Mouse (Mus musculus) midbrain, embryonic 14.5 days (tissue): ENCODE results near the gene Col6a1. TPM values are rescaled to one million over a fixed set of nuclear protein-coding genes. Genes with fewer than 3 reads are reported as not detected.

Experiments
- ATAC-seq: fragments of 200-750 bp; cut with Nextera tagmentation; 2 replicates; pipeline ENCODE4 v1.8.0; 2017; ENCODE audit warnings: moderate number of reproducible peaks, moderate library complexity; ENCODE audit not compliant: low FRiP score, low TSS enrichment
- DNase-seq: peaks from one replicate; pipeline ENCODE4 v3.0.0-alpha.2; 2015
- H3K27ac ChIP-seq: fragments of 300-500 bp; sonication (generic); replicated peaks from 2 replicates; pipeline ENCODE4 v1.5.1; 2014; ENCODE audit warnings: mild to moderate bottlenecking, low read depth, low read length, moderate library complexity
- H3K27me3 ChIP-seq: fragments of 300-500 bp; sonication (generic); 2 replicates; pipeline ENCODE4 v1.6.1; 2014; ENCODE audit warnings: low read length, control low read depth, mixed read lengths; ENCODE audit not compliant: control insufficient read depth, insufficient read depth
- H3K36me3 ChIP-seq: fragments of 300-500 bp; sonication (generic); 2 replicates; pipeline ENCODE4 v1.6.1; 2014; ENCODE audit warnings: low read length, control low read depth; ENCODE audit not compliant: control insufficient read depth, insufficient read depth
- H3K4me1 ChIP-seq: fragments of 300-500 bp; sonication (generic); 2 replicates; pipeline ENCODE4 v1.6.1; 2014; ENCODE audit warnings: mild to moderate bottlenecking, antibody characterized with exemption, low read length, control low read depth; ENCODE audit not compliant: control insufficient read depth, insufficient read depth
- H3K4me2 ChIP-seq: fragments of 300-500 bp; sonication (generic); 2 replicates; pipeline ENCODE4 v1.6.1; 2014; ENCODE audit warnings: mild to moderate bottlenecking, low read length, moderate library complexity
- H3K4me3 ChIP-seq: fragments of 300-500 bp; sonication (generic); replicated peaks from 2 replicates; pipeline ENCODE4 v1.5.1; 2014; ENCODE audit warnings: low read depth, low read length
- H3K9ac ChIP-seq: fragments of 300-500 bp; sonication (generic); replicated peaks from 2 replicates; pipeline ENCODE4 v1.6.1; 2014; ENCODE audit warnings: mild to moderate bottlenecking, low read length, moderate library complexity
- H3K9me3 ChIP-seq: fragments of 300-500 bp; sonication (generic); 2 replicates; pipeline ENCODE4 v1.6.1; 2016; ENCODE audit warnings: low read length, control low read depth, mixed read lengths; ENCODE audit not compliant: control insufficient read depth
- WGBS: fragments of 180-500 bp; shearing (Covaris S2); extraction: QIAGEN DNeasy Blood & Tissue Kit; methylation state at CpG from one replicate; pipeline ENCODE4 v1.1.7; 2014; 5-methylcytosine and 5-hydroxymethylcytosine counted together
- polyA plus RNA-seq: library from polyadenylated mRNA; unstranded; fragments of >200 nt; fragmentation: Nextera tagmentation; extraction: Ambion mirVana; gene quantifications from 2 replicates; pipeline ENCODE4 v1.2.1, GENCODE M21; 2014

Gene Col6a1
- polyA plus RNA-seq: 0.54 and 15.7 TPM in 2 replicates

- ATAC-seq (no peak), DNase-seq (peak; percentile 19)
- no peaks in the 10 kb centered on the region for H3K27me3 ChIP-seq
- H3K4me1 ChIP-seq: no peaks in the 10 kb centered on the region
- H3K9ac ChIP-seq: no peak within 1 kb of the TSS
- no peak within 1 kb of the TSS for H3K4me3 ChIP-seq
- 28% methylated on average over 9 of the region's 9 CpGs for WGBS
- no peaks in the 10 kb centered on the region for H3K36me3 ChIP-seq
- H3K27ac ChIP-seq: no peak within 1 kb of the TSS
- H3K4me2 ChIP-seq: no peak within 1 kb of the TSS
- H3K9me3 ChIP-seq: no peaks in the 10 kb centered on the region
These were observed at the start of gene Col6a1 for GRCm38 (mm10) chr10:76725682-76726285. Gene Col6a1, minus strand, starts transcription at chr10:76726168.

GRCm38 (mm10) chr10:76771624-76772023 is 45.7 kb upstream of the Col6a1 start:
- Histone ChIP-seq H3K4me3 (no peak overlapping the region), H3K27me3 (no peaks in the 10 kb centered on the region), H3K36me3 (0 out of 2 replicates have a peak, but pooled peaks cover 4% of the 10 kb centered on the region), H3K4me1 (no peaks in the 10 kb centered on the region), H3K9me3 (no peaks in the 10 kb centered on the region), H3K27ac (no peak overlapping the region), H3K9ac (no peak overlapping the region), H3K4me2 (no peak overlapping the region)
- ATAC-seq: no peak
- WGBS: 96% methylated on average over 3 of the region's 3 CpGs
- no peak for DNase-seq

- ATAC-seq (no peak), DNase-seq (no peak)
- no peak overlapping the region for H3K27ac ChIP-seq
- H3K36me3 ChIP-seq: 0 out of 2 replicates have a peak, but pooled peaks cover 4% of the 10 kb centered on the region
- no peaks in the 10 kb centered on the region for H3K9me3 ChIP-seq
- WGBS: 58% methylated on average over 5 of the region's 5 CpGs
- H3K4me1 ChIP-seq: no peaks in the 10 kb centered on the region
- no peak overlapping the region for H3K9ac ChIP-seq
- H3K27me3 ChIP-seq: no peaks in the 10 kb centered on the region
- no peak overlapping the region for H3K4me2 ChIP-seq
- H3K4me3 ChIP-seq: no peak overlapping the region
These were observed 45.1 kb upstream of the Col6a1 start for GRCm38 (mm10) chr10:76771086-76771485.

GRCm38 (mm10) chr10:76769581-76769980 is 43.6 kb upstream of the Col6a1 start:
- WGBS: 95% methylated on average over 6 of the region's 6 CpGs

GRCm38 (mm10) chr10:76766196-76766595 is 40.2 kb upstream of the Col6a1 start:
- DNase-seq (no peak), ATAC-seq (no peak)
- Histone ChIP-seq H3K4me1 (no peaks in the 10 kb centered on the region), H3K4me3 (no peak overlapping the region), H3K9ac (no peak overlapping the region), H3K9me3 (no peaks in the 10 kb centered on the region), H3K4me2 (no peak overlapping the region), H3K36me3 (0 out of 2 replicates have a peak, but pooled peaks cover 12% of the 10 kb centered on the region), H3K27me3 (no peaks in the 10 kb centered on the region), H3K27ac (no peak overlapping the region)
- WGBS: 95% methylated on average over 1 of the region's 1 CpGs

More at GRCm38 (mm10) chr10:76769581-76769980, 43.6 kb upstream of the Col6a1 start:
- H3K36me3 ChIP-seq: 0 out of 2 replicates have a peak, but pooled peaks cover 12% of the 10 kb centered on the region
- no peaks in the 10 kb centered on the region for H3K27me3 ChIP-seq
- DNase-seq (no peak), ATAC-seq (no peak)
- no peaks in the 10 kb centered on the region for H3K4me1 ChIP-seq
- H3K4me2 ChIP-seq: no peak overlapping the region
- no peak overlapping the region for H3K9ac ChIP-seq
- H3K27ac ChIP-seq: no peak overlapping the region
- H3K9me3 ChIP-seq: no peaks in the 10 kb centered on the region
- H3K4me3 ChIP-seq: no peak overlapping the region

- ATAC-seq (no peak), DNase-seq (no peak)
- no peaks in the 10 kb centered on the region for H3K9me3 ChIP-seq
- 0 out of 2 replicates have a peak, but pooled peaks cover 12% of the 10 kb centered on the region for H3K36me3 ChIP-seq
- no peak overlapping the region for H3K4me2 ChIP-seq
- H3K27me3 ChIP-seq: no peaks in the 10 kb centered on the region
- H3K27ac ChIP-seq: no peak overlapping the region
- WGBS: 94% methylated on average over 4 of the region's 4 CpGs
- no peak overlapping the region for H3K4me3 ChIP-seq
- H3K9ac ChIP-seq: no peak overlapping the region
- H3K4me1 ChIP-seq: no peaks in the 10 kb centered on the region
These were observed 39.0 kb upstream of the Col6a1 start for GRCm38 (mm10) chr10:76764927-76765326.

GRCm38 (mm10) chr10:76763016-76763415 is 37.0 kb upstream of the Col6a1 start:
- WGBS: 93% methylated on average over 12 of the region's 12 CpGs

GRCm38 (mm10) chr10:76762411-76762810 is 36.4 kb upstream of the Col6a1 start:
- Histone ChIP-seq H3K9me3 (no peaks in the 10 kb centered on the region), H3K36me3 (0 out of 2 replicates have a peak, but pooled peaks cover 8% of the 10 kb centered on the region), H3K27me3 (no peaks in the 10 kb centered on the region), H3K9ac (no peak overlapping the region), H3K27ac (no peak overlapping the region), H3K4me3 (no peak overlapping the region), H3K4me2 (no peak overlapping the region), H3K4me1 (no peaks in the 10 kb centered on the region)
- 93% methylated on average over 7 of the region's 7 CpGs for WGBS
- ATAC-seq (no peak), DNase-seq (no peak)

More at GRCm38 (mm10) chr10:76763016-76763415, 37.0 kb upstream of the Col6a1 start:
- Histone ChIP-seq H3K27me3 (no peaks in the 10 kb centered on the region), H3K27ac (no peak overlapping the region), H3K36me3 (0 out of 2 replicates have a peak, but pooled peaks cover 12% of the 10 kb centered on the region), H3K4me3 (no peak overlapping the region), H3K4me2 (no peak overlapping the region), H3K9ac (no peak overlapping the region), H3K4me1 (no peaks in the 10 kb centered on the region), H3K9me3 (no peaks in the 10 kb centered on the region)
- DNase-seq (no peak), ATAC-seq (no peak)

GRCm38 (mm10) chr10:76759878-76760277 is 33.9 kb upstream of the Col6a1 start:
- Histone ChIP-seq H3K9me3 (no peaks in the 10 kb centered on the region), H3K4me3 (no peak overlapping the region), H3K27ac (no peak overlapping the region), H3K36me3 (0 out of 2 replicates have a peak, but pooled peaks cover 2% of the 10 kb centered on the region), H3K4me1 (no peaks in the 10 kb centered on the region), H3K4me2 (no peak overlapping the region), H3K27me3 (no peaks in the 10 kb centered on the region), H3K9ac (no peak overlapping the region)
- ATAC-seq: no peak
- WGBS: 94% methylated on average over 5 of the region's 5 CpGs
- no peak for DNase-seq
